Mouse (Mus musculus) cortical plate, adult 2 months (tissue): Measurements from ENCODE around the gene Ugt3a1. TPM values are rescaled to one million over a fixed set of nuclear protein-coding genes. Genes with fewer than 3 reads are reported as not detected.

ENCODE experiments used
- H3K27ac ChIP-seq: fragments of 200-500 bp; 2 replicates; pipeline ENCODE4 v1.5.1; 2012; ENCODE audit warnings: low read length, control low read depth, inconsistent platforms; ENCODE audit not compliant: insufficient read depth
- H3K4me1 ChIP-seq: fragments of 200-500 bp; 2 replicates; pipeline ENCODE4 v1.6.1; 2011; ENCODE audit warnings: low read length; ENCODE audit not compliant: control insufficient read depth, insufficient read depth
- H3K4me3 ChIP-seq: fragments of 200-500 bp; 2 replicates; pipeline ENCODE4 v1.5.1; 2011; ENCODE audit warnings: mild to moderate bottlenecking, low read length, control low read depth; ENCODE audit not compliant: insufficient read depth
- CTCF ChIP-seq: fragments of 200-500 bp; IDR thresholded peaks from 2 replicates; pipeline ENCODE4 v1.5.1; 2011; ENCODE audit warnings: mild to moderate bottlenecking, control low read depth, low read length; ENCODE audit not compliant: insufficient read depth; ENCODE audit errors: extremely low read depth
- POLR2A ChIP-seq: fragments of 200-500 bp; IDR thresholded peaks from 2 replicates; pipeline ENCODE4 v1.6.1; 2011; ENCODE audit warnings: mild to moderate bottlenecking, low read length, control low read depth; ENCODE audit not compliant: insufficient read depth; ENCODE audit errors: extremely low read depth
- polyA plus RNA-seq: library from polyadenylated mRNA; depleted of rRNA; stranded (reverse); fragments of >200 nt; gene quantifications from 2 replicates; pipeline ENCODE4 v1.2.3, GENCODE M21; 2012; rRNA removed

Gene Ugt3a1
- polyA plus RNA-seq, 1 experiment, result not detected

GRCm38 (mm10) chr15:9305978-9306692, 29.4 kb downstream of the Ugt3a1 start:
- TF ChIP-seq CTCF, result no peak
- no peak for TF ChIP-seq POLR2A
- Histone ChIP-seq H3K4me3 (no peak overlapping the region), H3K27ac (no peak overlapping the region)

GRCm38 (mm10) chr15:9334596-9334995, 57.9 kb downstream of the Ugt3a1 start:
- Histone ChIP-seq H3K4me3 (no peak overlapping the region), H3K4me1 (no peaks in the 10 kb centered on the region), H3K27ac (no peak overlapping the region)
- no peak for TF ChIP-seq CTCF
- no peak for TF ChIP-seq POLR2A

More at GRCm38 (mm10) chr15:9305978-9306692, 29.4 kb downstream of the Ugt3a1 start:
- no peaks in the 10 kb centered on the region for H3K4me1 ChIP-seq

DNA sequence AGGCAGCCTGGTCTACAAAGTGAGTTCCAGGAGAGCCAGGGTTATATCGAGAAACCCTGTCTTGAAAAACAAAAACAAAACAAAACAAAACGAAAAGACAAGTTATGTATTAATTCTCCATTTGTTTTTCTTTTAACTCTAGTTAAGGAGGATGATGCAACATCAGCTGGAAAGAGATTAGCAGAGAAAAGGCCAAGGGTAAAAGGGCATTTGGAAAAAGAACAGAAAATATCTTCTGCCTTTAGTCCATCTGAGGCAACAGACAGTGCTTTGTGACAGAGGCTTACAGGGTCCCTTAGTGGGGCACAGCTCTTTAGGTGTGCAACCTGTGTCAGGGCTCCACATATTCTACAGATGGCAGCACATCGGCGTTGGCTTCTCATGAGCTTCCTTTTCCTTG, 58.7 kb downstream of the Ugt3a1 start, which contains the start of gene Ugt3a2:
Gene Ugt3a2 (plus strand): TSS at position 210 of the 400 bp plus-strand sequence.
- TF ChIP-seq POLR2A (no peak), CTCF (no peak)
- no peaks in the 10 kb centered on the region for H3K4me1 ChIP-seq
- H3K27ac ChIP-seq, result no peak within 1 kb of the TSS
- no peak within 1 kb of the TSS for H3K4me3 ChIP-seq

DNA sequence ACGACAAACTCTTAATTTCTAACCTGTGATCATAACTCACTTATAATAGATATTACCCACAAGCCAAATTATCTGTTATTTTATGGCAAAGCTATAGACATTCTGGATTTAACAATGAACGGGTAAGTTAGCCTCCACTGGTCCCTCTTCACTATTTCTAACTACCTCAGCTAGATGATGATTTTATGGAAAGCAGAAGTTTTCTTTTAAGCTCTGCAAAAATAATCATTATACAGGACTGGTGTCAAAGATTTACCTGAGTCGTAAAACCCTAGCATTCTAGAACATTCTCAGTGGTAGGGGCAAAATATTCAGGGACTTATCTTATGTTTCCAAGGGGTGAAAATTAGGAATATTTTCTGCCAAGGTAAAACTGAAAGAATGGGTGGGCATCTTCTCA, 59.9 kb downstream of the Ugt3a1 start:
- no peak overlapping the region for H3K27ac ChIP-seq
- H3K4me1 ChIP-seq, result no peaks in the 10 kb centered on the region
- no peak overlapping the region for H3K4me3 ChIP-seq
- TF ChIP-seq POLR2A (no peak), CTCF (no peak)

DNA sequence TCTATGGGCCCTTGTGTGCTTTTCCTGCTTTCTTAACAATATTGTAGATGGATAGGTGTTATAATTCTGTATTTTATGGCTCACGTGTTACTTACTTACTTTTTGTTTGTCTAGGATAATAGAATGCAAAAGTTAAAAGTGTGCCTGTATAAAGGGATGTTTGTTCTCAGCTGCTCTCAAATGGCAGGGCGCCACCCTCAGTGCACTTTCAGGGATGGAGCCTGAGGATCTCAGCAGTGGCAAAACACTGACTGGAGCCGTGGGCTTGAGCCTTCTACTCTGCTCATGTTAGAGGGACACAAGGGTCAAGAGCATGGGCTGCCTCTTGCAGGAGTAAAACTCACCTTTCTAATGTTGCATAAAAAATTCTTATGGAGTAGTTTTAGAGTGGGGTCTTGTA, 60.3 kb downstream of the Ugt3a1 start:
- H3K4me1 ChIP-seq, result no peaks in the 10 kb centered on the region
- no peak overlapping the region for H3K27ac ChIP-seq
- TF ChIP-seq CTCF (no peak), POLR2A (no peak)
- H3K4me3 ChIP-seq, result no peak overlapping the region

- no peak for TF ChIP-seq POLR2A
- TF ChIP-seq CTCF, result no peak
- Histone ChIP-seq H3K27ac (no peak overlapping the region), H3K4me1 (no peaks in the 10 kb centered on the region), H3K4me3 (no peak overlapping the region)
These were observed 72.1 kb downstream of the Ugt3a1 start for GRCm38 (mm10) chr15:9348739-9349138.

GRCm38 (mm10) chr15:9362801-9363200, 86.1 kb downstream of the Ugt3a1 start:
- no peaks in the 10 kb centered on the region for H3K4me1 ChIP-seq
- TF ChIP-seq POLR2A (no peak), CTCF (no peak)
- no peak overlapping the region for H3K4me3 ChIP-seq
- H3K27ac ChIP-seq, result no peak overlapping the region

Other genes with a start within 250 kb of the Ugt3a1 start
- gene Nadk2, start 205.6 kb upstream of the Ugt3a1 start, polyA plus RNA-seq, result 41.7 and 54.7 TPM in 2 replicates
- gene Lmbrd2, start 136.3 kb upstream of the Ugt3a1 start, polyA plus RNA-seq, result 24.1 and 24.5 TPM in 2 replicates
- 3.5 TPM in 2 replicates for gene Skp2, start 121.5 kb upstream of the Ugt3a1 start, polyA plus RNA-seq
- gene Ugt3a2, start 58.7 kb downstream of the Ugt3a1 start, polyA plus RNA-seq, result not detected in 2 replicates
- gene Capsl, start 159.1 kb downstream of the Ugt3a1 start, polyA plus RNA-seq, result 1.4 and 1.8 TPM in 2 replicates